Mouse (Mus musculus) erythroblast, adult 5-6 weeks (primary cell): ENCODE measurements around the gene Pitpnc1. TPM values are rescaled to one million over a fixed set of nuclear protein-coding genes. Genes with fewer than 3 reads are reported as not detected.

Experiments
- ATAC-seq: replicated peaks from 2 replicates; pipeline ENCODE4 v1.8.0; 2016; ENCODE audit warnings: moderate number of reproducible peaks, mild to moderate bottlenecking, moderate TSS enrichment, inconsistent platforms; ENCODE audit not compliant: poor library complexity, low FRiP score, severe bottlenecking
- total RNA-seq, 2 experiments: library from RNA; stranded (forward) in 1 of 2; stranded (reverse) in 1 of 2; fragments of 150-400 nt in 1 of 2; fragments of 200-764, 138-1000 nt in 1 of 2; gene quantifications; 2 replicates each; pipeline versions ENCODE4 v1.2.3 to v1.2.4; 2015 to 2017; ENCODE audit warnings: low replicate concordance in 2 of 2

The Pitpnc1 gene
- total RNA-seq, 2 experiments from 2014 or later, result 9.8 to 14.4 TPM

DNA sequence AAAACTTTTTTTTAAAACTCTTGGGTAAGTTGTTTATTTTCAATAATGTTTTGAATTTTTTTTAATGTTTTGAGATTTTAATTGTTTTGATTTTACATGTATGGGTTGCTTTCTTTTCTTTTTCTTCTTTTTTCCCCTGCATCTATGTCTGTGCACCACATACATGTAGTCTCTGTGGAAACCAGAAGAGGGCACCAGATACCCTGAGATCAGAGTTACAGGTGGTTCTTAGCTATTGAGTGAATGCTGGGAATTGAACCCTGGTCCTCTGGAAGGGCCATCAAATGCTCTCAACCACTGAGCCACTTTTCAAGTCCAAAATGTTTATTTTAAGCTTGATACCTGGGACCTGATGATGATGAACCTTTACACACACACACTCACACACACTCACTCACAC lies 170.3 kb downstream of the Pitpnc1 start:
- no peak for ATAC-seq

DNA sequence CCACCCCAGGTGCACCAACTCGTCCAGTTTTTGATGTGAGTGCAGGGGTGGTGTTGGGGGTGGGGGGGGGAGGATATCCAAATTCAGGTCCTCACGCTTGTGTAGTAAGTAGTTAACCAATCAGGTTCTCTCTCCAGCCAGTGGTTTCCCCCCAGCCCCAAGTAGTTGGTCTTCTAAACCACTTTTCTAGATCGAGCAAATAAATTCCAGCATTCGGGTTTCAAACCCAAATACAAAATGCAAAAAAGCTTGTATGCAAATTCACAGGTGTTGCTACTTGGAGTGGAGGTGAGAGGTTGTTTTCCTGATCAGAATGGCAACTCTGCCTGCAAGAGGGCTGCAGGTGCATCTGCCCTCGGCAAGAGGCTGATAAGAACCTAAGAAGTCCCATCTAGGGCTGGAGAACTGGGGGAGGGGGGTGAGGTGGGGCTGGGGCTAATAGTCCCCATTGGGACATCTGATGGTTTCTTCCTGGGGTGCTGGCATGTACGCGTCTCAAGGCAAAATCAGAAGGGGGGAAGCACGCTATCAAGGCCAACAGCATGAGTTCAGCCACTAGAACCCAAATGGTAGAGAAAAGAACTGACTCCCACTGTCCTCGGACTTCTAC lies 170.9 kb downstream of the Pitpnc1 start:
- no peak for ATAC-seq

DNA sequence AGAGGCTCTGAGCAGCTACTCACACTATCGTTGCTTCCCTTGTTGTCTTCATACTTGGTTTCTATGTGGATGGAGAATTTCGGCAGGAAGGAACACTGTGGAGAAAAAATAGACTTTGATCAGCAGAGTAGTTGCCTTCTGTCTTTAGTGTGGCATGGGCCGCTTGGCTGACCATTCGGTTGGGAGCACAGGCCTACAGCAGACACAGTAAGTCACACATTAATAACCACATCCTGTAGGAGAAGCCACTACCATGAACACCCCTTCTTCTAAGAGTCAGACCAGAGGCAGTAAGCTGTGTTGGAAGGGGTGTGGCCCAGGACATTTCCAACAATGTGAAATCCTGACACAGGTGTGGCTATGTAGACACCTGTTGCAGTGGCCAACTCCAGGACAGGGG lies 174.3 kb downstream of the Pitpnc1 start:
- ATAC-seq, result no peak

DNA sequence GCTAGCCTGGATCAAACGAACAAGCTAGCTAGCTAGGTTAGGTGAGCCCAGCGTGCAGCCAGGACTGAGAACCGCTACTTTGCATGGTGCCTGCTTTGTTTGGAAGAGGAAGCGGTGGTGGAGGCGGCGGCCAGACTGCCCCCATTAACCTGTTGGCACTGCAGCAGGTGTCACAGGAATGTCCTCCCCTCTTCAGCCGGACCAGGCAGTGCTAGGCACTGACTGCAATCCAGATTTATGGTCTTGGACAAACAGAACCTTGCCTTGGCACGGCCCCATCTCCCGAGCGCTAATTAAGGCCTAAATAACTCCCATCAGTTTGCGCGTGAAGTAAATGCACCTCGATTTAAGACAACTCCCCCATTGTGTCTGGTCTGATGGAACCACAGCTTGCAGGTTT lies 178.5 kb downstream of the Pitpnc1 start:
- ATAC-seq, result no peak

DNA sequence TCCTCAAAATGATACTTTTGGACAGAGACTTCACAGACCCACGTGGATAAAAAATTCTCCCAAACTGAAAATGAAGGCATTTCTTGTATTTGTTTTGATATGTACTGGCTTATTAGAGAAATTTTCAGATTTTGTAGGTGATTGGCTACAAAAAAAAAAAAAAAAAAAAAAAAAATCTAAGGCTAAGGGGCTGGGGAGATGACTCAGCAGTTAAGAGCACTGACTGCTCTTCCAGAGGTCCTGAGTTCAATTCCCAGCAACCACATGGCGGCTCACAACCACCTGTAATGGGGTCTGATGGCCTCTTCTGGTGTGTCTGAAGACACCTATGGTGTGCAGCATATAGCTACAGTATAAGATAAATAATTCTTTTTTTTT lies 182.3 kb downstream of the Pitpnc1 start:
- ATAC-seq, result no peak

DNA sequence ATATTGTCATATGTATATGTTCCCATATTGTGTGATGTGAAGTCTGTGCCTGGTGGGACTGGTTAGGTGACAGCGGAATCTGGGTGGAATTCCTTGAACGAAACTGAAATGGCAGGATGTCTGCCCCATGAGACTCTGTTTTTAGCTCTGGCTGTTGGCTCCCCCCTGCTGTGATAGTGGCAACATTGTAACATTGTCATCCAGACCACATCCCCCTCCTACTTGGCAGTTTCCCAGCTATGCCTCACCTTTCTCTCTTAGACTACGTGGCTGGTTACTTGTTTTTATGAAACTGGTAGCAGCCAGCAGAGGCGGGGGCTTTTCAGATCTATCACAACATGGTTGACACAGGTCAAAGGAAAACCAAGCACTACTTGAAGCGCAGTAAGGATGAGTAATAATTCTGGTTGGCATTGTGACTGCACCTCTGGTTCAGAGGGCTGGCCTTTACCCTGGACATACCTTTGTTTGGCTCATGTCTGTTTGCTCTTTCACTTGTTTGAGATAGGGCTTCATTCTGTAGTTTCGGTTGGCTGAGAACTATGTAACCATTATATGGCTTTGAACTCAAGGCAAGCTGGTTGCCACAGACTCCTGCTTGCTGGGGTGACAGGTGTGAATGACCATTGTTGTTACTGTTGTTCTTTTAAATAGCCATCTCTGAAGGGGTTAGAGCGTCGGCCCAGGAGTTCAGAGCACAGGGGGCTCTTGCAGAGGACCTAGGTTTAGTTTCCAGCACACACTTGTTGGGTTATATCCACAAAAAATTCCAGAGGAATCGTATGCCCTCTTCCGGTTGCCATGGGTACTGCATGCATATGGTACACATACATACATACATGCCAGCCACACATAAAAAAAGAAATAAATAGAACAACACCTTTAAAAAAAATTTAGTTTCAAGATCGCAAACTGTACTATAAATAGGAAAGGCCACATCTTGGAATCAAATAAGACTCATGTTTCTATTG lies 183.0 kb downstream of the Pitpnc1 start:
- no peak for ATAC-seq

DNA sequence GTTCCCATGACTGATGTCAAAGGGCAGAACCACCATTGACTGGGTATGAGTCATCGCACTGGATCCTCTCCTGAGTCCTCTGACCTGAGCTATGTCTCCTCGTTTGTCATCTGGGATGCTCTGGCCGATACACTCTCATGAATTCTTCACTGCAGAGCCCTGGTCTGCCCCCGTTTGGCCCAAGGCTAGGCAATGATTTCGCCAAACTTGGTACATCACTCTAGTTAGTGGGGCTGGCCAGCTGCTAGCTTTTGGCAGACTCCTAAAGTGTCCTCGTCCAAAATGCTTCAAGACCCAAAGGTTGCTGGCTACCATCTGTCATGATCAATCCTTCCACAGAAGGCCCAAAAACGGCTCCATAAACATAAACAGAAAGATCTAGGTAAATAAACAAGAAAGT lies 184.8 kb downstream of the Pitpnc1 start:
- no peak for ATAC-seq

DNA sequence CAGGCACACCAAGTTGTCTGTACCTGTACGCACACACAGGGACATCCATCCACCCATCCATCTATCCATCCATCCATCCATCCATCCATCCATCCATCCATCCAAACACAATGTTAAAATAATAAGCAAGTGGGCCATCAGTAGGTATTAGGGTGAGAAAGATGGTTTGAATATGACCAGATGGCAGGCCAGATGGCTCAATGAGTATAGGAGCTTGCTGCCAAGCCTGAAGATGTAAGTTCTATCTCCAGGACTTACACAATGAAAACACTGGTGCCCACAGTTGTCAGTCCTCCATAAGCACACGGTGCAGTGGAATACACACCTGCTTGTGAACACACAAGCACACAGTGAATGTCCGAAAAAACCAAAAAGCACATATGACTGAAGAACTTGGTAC lies 186.9 kb downstream of the Pitpnc1 start:
- ATAC-seq, result no peak

DNA sequence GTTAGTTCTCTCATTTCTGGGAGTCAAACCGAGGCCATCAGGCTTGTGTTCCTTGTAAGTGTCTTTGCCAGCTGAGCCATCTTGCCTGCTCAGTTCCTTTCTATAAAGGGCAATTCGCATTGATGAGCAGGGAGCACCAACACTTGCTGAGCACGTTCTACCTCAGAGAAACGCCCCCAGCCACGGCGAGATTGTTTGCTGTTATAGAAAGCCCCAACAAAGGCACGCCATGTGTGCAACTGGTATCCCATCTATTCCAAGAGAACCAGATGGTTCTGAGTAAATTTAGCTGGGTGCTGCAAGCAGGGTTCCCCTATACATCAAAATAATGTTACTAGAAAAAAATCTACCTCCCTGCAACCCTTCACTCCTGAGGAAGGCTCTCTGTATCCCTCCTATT lies 188.0 kb downstream of the Pitpnc1 start:
- ATAC-seq, result no peak

DNA sequence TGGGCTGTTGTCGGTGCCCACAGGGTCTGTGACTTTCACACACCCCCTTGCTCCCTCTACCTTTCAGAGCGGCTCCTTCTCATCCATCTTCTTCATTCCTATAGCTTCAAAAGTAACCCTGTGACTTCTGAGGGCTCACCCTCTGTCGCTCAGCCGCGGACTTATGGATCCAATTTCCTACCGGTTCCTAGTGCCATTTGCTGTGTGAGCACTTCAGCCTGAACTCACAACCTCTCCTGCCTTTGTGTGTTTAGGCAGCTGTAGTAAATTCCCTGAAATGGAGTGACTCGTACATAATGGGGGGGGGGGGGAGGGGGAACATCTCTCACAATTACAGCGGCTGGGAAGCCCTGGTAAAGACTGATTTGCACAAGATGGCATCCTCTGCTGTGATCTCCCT lies 191.2 kb downstream of the Pitpnc1 start:
- no peak for ATAC-seq

DNA sequence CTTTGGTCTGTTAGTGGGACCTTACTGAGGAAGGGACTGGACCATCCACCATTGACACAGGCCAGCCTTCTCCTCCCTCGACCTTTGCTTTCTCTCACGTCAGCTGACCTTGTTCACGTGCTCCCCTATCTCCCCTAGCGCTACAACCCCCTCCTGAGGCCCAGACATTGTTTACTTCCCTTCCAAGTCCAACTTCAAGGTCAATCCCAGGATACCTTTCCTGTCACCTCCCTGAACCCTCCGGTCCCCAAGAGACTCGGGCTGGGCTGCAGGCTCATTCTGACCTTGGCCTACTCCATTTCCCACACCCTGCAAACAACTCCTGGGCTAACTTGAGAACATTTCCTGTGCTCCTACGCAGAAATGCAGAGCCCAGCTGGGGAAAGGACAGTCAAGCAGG lies 193.6 kb downstream of the Pitpnc1 start:
- ATAC-seq, result no peak

DNA sequence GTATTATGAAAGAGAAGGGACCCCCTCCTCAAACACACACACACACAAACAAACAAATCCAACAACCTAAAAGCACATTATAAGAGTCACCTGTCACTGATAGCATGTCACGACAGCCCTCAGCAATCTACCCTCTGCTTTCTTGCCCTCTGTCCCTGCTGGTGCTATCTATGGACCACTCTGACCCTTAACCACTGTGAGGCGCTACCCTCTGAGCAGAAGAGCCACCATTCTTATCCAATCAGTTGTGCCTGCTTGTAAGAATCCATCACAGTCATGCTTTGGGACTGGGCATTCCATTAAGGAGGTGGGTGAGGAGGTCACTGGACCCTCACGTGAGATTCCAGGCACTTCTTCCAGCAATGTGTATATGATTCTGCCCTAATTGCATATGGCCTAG lies 194.2 kb downstream of the Pitpnc1 start:
- ATAC-seq, result no peak

DNA sequence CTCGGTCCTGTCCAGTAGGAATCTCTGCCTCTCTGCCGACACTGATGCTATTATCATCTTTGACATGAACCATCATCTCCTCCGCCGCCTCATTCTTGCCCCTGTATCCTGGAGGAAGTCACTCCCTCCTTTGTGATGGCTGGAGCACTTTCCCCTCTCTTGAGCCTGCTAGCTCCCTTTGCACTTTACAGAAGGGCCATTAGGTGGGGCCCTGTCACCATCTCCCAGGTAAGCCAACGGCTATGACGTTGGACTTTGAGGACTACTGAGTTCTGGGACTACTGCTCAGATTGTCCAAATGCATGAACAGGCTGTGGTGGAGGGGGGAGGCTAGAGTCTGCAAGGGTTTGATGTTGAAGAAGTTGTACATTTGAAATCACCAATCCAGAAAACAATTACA lies 194.6 kb downstream of the Pitpnc1 start:
- peak; percentile 48 for ATAC-seq

DNA sequence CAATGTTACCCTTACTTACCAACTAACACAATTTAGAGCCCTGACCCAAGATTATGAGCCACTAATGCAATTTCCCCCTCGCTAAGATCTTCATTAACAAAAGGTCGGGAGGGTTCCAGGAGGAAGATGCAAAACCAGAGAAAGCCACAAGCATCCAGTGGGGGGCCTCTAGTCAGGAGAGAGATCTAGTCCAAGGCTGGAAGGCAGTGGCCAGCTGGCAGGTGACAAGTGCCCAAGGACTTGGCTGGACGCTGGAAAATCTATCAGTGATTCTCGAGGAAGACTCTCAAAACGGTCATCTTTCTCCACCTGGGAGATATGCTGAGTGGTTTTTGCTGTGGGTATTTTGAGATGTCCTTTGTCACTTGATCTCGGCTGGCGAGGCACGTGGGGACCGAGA lies 196.3 kb downstream of the Pitpnc1 start:
- ATAC-seq, result no peak

DNA sequence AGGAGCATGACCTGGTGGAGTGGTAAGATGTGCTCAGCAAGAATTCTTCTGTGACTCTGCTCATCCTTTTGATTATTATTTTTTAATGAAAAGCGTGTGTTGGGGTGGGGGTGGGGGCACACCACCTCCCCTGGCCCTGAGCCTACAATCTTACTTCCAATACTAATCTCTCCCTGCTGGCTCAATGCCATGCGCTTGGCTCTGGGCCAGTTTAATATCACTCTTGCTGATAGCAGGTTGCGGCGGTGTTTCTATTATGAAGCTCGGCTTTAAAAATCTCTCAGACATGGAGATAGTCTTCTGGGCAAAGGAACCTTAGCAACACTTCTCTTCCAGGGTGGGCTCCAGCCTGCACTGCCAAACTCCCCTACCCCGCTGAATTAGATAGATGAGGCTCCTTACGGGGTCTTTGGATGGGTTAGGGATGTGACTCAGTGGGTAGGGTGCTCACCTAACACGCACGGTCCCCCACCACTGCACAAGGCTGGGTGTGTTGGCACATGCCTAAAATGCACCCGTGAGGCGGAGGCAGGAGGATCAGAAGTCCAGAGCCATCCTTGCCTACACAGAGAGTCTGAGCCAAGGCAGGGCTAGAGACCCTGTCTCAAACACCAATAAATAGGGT lies 198.0 kb downstream of the Pitpnc1 start:
- no peak for ATAC-seq

DNA sequence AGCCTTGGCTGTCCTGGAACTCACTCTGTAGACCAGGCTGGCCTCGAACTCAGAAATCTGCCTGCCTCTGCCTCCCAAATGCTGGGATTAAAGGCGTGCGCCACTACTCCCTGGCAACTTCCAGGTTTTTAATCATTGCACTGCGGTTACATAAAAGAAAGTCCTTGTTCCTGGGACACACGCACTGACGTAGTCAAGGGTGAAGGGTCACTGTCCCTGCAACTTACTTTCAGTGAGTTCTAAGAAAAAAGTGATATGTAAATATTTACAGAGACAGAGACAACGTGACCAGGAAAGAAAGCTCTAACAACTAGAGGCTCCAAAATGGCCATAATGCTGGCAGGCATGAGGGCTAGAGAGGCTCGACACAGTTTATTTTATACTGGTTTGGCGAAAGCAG lies 199.9 kb downstream of the Pitpnc1 start:
- ATAC-seq, result no peak

DNA sequence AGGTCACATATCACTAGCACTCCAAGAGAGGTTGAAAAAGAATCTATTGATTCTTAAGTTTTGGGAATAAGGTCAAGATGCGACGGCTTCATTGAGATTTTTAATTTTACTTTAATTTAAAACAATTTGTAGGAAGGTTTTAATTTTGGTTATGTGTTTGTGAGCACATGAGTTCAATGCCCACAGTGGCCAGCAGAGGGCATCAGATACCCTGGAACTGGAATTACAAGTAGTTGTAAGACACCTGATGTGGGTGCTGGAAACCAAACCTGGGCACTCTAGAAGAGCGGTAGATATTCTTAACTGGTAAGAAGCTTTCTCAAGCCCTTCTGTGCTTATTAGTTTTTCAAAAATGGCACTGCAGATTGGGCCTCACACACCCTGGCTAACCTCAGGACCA lies 203.0 kb downstream of the Pitpnc1 start:
- ATAC-seq, result no peak

DNA sequence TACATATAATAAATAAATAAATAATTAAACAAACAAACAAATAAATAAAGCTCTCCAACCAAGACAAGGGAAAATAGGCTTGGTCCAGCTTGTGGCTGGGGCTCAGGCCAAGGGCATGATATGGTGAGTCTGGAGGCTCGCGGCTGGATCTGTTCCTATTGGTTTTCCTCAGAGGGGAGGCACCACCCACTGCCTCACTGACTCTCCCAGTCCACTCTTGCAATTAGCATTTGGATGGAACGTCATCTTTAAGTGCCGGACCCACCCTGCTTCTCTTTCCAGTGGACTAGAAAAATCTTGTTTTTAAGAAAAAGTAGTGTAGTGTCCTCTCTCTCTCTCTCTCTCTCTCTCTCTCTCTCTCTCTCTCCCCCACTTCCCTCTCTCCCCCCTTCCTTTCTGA lies 204.6 kb downstream of the Pitpnc1 start:
- ATAC-seq, result no peak

DNA sequence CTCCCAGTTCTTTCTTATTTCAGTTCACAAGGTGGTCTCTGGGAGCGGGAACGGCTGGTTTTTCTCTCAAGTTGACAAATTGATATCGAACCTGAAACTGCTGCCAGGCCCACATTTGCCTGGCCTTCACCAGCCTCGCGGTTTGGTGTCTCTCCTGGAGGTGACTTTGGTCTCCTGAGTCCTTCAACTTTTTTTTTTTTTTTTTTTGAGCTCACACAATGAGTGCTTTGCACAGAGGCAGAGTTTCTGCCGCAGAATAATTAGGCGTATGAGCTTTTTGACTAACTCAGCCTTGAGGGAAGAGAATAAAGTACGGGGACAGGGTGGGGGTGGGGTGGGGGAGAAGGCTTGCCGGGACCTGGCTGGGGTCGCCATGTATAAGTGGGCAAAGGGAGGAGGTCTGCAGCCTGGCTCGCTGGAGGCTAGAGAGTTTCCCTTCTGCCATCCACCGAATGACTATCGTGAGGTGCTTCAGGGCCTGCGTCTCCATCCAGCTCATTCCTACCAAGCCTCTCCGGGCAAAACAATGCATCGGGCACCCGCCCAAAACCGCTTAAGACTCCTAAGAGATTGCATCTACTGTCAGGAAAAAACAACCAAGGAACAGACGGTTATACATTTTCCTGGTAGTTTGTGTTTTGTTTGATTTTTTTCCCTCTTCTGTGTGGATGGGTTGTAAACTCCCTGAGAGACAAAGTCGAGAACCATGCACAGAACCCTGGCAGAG lies 205.4 kb downstream of the Pitpnc1 start:
- no peak for ATAC-seq

DNA sequence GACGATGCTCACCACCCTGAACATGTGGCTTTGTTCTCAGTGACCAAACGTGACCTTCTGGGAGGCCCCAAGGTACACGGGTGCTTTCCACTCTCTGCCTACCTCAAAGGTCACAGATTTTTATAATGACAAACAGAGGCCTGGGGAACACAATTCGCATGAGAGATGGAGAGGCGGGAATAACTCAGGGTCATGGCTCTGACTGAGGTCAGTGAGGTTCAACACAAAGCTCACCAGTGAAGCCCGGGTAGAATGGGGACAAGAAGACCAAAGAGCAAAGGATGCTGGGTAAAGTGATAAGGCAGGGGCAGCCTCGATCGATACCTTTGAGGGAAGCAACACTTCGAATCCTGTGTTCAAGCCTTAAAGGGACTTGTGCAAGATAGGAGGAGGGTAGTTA lies 206.7 kb downstream of the Pitpnc1 start:
- no peak for ATAC-seq
